Mouse (Mus musculus) cerebellum, adult 9-11 months (tissue): ENCODE measurements around the gene Palld.

Experiments used
- DNase-seq: peaks from one replicate; pipeline ENCODE4 v3.0.0; 2022

Palld gene

GRCm38 (mm10) chr8:61539828-61540500 lies 362.5 kb downstream of the Palld start:
- DNase-seq = peak; percentile 22

- DNase-seq = no peak
Measured at GRCm38 (mm10) chr8:61537471-61537870, 365.0 kb downstream of the Palld start.

- no peak for DNase-seq
Measured at GRCm38 (mm10) chr8:61535472-61535871, 367.0 kb downstream of the Palld start.

GRCm38 (mm10) chr8:61533356-61533926 lies 369.0 kb downstream of the Palld start:
- DNase-seq = no peak

- DNase-seq = no peak
Measured at GRCm38 (mm10) chr8:61532831-61533230, 369.7 kb downstream of the Palld start.

GRCm38 (mm10) chr8:61531944-61532795 lies 370.3 kb downstream of the Palld start:
- DNase-seq = no peak

GRCm38 (mm10) chr8:61528642-61529041 lies 373.8 kb downstream of the Palld start:
- no peak for DNase-seq

- DNase-seq = no peak
Measured at GRCm38 (mm10) chr8:61528197-61528596, 374.3 kb downstream of the Palld start.

GRCm38 (mm10) chr8:61527037-61527436 lies 375.5 kb downstream of the Palld start:
- no peak for DNase-seq

- DNase-seq = no peak
Measured at GRCm38 (mm10) chr8:61522132-61522531, 380.4 kb downstream of the Palld start.

- DNase-seq = no peak
Measured at GRCm38 (mm10) chr8:61517502-61518185, 384.8 kb downstream of the Palld start.

- DNase-seq = no peak
Measured at GRCm38 (mm10) chr8:61516745-61517501, 385.6 kb downstream of the Palld start.

- peak; percentile 79 for DNase-seq
Measured at GRCm38 (mm10) chr8:61515931-61516744, 386.4 kb downstream of the Palld start.

- DNase-seq = no peak
Measured at GRCm38 (mm10) chr8:61515110-61515930, 387.2 kb downstream of the Palld start.

- no peak for DNase-seq
Measured at GRCm38 (mm10) chr8:61502277-61502676, 400.2 kb downstream of the Palld start.

- no peak for DNase-seq
Measured at GRCm38 (mm10) chr8:61500914-61501313, 401.6 kb downstream of the Palld start.

- no peak for DNase-seq
Measured at GRCm38 (mm10) chr8:61499035-61499434, 403.5 kb downstream of the Palld start.

GRCm38 (mm10) chr8:61497110-61497509 lies 405.4 kb downstream of the Palld start:
- no peak for DNase-seq

GRCm38 (mm10) chr8:61488631-61489030 lies 413.9 kb downstream of the Palld start:
- DNase-seq = peak; percentile 20

- peak; percentile 89 for DNase-seq
Measured at GRCm38 (mm10) chr8:61487597-61488156, 414.8 kb downstream of the Palld start, which contains the start of gene Cbr4. Cbr4 (plus strand) TSS chr8:61487734.
